Mouse (Mus musculus) 3T3-L1 (cell line): ENCODE measurements around the gene Npnt.

Experiments
- DNase-seq: peaks from one replicate; pipeline ENCODE4 v3.0.0-alpha.2; 2015; ENCODE audit warnings: low read depth, low spot score

The Npnt gene

DNA sequence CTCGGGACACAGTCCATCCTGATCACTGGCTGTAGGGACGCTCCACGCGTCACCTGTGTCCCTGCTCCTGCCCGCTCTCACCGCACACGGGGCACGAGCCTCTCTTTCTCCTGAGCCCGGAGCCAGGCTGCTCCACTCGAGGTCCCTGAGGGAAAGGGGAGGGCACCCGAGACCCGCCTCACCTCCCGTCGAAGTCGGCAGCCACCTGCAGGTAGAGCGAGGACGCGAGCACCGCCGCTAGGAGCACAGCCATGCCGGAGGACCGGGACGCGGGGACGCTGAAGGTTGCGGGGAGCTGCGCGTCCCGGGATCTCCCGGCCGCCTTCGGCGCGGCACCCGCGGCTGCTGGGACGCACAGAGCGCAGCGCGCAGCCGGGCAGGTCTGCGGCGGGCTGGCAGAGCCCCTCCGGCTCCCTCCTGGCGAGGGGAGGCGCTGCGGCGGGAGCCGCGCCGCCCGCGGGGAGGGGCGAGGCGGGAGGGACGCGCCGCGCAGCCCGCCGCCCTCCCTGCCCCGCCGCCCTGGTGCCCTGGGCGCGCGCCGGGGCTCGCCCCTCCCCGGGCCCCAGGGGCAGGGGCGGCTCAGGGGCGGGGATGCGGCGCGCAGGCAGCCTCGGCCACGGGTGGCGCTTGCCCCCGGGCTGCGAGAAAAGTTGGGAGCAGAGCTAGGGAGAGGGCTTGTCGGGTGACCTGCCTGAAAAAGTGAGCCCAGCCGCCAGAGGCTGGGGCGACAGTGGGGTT lies at the start of gene Npnt:
Npnt (minus strand) TSS at position 501 of the 738 bp plus-strand sequence.
- DNase-seq = no peak

DNA sequence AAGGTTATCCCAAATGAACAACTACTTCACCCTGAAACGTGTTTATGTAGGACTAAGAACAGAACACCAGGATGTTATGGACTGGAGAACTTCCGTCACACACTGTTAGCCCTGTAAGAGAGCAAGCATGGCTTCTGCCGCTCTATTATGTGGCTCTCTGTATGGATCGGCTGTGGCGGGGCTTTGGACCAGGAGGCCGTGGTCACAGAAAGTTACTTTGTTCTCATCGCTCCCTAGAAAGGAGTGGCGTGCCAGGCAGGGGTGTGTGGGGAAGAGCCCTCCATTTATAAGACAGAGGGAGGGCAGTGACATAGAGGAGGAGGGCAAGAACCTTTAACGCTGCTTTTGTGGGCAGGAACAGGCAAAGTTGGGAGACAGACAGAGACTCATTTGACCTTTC lies 46.2 kb upstream of the Npnt start:
- DNase-seq = no peak

DNA sequence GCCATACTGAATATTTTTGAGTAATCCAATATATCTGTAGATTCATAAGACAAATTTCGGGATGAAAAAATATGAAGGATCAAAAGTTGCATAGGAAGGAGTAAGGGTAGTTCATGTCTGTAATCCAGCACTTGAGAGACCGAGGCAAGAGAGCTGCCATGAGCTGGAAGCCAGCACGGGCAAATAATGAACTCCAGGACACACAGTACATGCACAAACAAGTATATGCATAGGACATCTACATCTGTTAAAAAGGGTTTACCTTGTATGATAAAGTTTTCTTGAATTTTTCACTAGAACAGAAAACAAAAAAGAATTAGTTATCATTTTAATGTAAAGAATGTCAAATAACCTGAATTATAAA lies 45.8 kb upstream of the Npnt start:
- DNase-seq = no peak

DNA sequence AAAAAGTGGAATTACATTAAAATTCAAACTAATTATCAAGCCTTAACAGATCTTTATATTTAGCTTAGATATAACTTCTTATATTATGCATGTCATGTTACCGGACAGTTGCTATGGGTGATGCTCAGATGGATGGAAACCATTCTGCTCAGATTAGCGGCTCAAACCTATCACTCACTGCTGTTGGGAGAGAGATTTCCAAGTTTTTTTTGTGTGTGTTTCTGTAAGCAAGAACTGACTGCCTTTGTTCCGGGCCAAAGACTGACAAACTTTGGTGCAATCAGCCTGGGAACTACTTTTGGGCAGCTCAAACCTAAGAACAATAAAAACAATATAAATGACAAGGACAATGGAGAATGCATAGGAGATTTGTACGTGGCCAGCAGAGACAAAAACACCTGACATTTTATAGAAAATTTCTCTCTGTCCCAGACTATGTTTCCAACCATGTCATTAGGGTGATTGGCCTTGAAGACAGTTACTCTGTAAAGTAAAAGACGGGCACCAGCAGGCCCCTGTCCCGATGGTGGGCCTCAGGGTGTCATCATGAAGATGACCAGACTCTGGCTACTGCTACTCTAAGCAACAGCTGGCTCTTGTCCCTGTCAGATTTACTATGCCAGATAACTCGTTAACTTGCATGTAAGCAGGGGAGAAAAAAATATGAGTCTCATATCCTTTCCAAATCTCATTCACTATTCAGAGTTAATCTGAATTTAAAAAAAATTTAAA lies 45.2 kb upstream of the Npnt start:
- no peak for DNase-seq

DNA sequence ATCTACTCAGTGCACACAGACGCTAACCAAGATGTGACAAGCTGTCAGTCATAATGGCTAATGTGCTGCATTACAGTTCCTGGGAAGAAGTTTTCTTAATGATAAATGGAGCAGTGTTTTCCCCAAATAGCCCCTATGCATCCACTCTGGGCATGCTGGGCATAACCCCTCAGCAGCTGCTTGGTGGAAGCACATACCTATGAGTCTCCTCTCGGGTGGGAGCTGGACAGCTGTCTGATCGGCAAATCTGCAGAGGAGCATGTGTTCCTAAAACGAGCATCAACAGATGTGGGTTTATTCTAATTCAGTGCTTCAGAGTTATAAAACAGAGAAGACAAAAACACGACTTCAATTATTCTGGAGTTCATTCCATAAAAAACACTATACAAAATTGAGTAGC lies 36.1 kb upstream of the Npnt start:
- no peak for DNase-seq

DNA sequence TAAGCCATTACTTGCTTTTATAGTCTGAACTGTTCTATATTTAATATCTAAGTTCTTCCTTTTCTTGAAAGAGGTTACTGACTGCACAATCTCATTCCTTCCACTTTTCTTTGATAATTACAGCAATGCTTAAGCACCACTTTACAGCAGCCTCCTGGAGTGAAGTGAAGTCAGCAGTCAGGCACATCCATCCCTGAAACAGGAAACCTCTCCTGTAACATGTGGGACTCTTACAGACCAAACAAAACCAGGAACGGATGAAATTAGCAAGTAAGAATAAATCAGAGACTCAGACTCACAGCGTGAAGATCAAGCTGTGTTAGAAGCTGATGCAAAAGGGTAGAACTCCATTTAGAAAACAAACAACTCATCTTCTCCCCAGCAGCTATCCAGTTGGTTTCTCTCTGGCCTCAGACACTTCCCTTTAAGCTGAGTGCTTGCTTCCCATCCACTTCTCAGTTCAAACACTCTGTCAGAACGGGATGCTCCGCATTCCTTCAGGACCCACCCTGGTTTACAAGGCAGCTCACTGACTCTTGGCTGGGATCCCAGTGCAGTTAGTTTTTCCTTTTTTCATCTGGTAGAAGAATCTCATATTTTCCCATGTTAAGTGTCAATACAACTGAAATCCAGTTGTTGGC lies 33.9 kb upstream of the Npnt start:
- peak; percentile 85 for DNase-seq

DNA sequence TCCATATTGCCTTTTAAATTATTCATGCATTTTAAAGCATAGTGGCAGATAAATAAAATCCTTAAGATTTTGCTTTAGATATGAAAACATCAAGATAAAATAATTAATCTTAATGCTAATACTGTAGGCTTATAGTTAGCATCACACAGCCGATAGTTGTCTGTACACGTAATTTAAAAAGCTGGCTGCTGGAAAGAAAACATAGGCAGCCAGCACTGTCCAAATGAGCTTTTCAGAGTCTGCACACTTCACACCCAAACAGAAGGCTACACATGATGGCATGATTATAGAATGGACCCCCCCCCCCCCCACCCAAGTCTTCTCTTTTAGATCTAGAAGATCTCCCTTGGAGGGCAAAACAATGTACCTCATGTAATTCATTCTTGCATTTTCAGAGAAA lies 31.9 kb upstream of the Npnt start:
- no peak for DNase-seq

DNA sequence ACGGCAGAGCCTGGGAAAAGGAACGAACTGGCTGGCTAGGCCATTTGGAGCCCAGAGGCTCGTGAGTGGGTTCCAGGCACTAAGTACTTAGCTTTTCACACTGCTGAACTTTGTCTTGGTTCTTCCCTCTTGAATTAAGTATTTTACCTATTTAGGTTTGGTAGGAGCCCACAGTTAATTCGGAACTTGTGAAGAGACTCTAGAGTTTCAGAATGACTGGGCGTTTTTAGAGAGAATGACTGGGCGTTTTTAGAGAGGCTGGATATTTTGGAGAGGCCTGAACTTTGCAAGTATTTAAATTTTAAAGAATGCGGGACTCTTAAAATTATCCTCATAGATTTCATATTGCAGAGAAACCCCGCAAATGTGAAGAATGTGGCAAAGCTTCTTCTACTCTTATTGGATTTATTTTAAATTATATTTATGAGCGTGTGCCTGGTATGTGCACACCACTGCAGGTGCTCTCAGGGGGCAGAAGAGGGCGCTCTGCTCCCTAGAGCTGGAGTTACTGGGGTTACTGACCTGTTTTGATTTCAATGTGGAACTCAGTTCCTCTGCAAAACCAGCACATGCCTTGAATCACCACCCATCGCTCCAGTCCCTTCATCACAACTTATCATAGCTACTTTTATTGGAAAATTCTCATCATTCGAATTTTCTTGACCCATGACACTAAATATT lies 29.8 kb upstream of the Npnt start:
- DNase-seq = no peak

DNA sequence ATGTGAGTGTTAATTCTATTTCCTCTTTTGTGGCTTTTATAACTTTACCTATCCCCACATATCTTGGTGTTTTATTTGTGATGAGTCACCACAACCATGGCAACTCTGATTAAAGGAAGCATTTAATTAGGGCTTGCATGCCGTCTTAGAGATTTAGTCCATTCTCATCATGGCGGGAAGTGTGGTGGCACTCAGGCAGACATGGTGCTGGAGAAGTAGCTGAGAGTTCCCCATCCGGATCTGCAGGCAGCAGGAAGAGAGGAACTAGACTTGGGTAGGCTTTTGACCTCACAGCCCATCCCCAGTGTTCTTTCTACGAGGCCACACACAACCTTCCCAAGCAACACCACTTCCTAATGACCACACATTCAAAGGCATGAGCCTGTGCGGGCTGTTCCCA lies 16.2 kb upstream of the Npnt start:
- DNase-seq = no peak

DNA sequence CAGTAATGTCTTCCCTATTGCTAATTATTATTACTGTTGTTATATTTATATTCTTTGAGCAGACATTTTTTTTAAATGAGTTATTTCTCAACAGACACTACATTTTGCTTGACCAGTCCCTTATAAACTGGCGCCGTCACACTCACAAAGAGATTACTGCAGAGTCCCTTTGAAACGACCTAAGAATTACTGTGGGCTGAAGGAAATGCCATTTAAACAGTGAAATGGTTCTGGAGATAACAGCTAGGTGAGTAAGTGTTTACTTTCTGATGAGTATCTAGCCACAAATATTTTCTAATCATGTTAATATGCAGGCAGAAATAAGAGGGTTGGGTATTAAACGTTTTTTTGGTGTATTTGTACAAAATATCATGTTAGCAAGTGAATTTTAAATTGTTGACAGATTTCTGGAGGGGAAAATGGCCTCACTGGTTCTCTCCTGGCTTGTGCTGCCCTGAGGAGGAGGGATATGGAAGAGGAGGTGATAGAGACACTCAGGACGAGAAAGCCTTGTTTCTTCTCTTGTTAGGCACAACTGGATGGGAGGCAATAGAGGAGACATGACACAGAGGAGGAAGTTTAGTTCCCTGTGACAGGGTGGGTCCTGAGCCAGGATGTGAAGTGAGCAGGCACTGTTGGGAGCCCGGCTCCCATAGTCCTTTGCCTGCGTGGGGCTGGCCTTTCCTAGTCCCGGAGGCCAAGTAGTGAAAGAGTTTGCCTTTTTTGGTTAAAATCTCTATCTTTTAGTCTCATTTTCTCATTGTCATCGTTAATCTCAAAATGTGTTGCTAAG lies 14.8 kb upstream of the Npnt start:
- peak; percentile 33 for DNase-seq

DNA sequence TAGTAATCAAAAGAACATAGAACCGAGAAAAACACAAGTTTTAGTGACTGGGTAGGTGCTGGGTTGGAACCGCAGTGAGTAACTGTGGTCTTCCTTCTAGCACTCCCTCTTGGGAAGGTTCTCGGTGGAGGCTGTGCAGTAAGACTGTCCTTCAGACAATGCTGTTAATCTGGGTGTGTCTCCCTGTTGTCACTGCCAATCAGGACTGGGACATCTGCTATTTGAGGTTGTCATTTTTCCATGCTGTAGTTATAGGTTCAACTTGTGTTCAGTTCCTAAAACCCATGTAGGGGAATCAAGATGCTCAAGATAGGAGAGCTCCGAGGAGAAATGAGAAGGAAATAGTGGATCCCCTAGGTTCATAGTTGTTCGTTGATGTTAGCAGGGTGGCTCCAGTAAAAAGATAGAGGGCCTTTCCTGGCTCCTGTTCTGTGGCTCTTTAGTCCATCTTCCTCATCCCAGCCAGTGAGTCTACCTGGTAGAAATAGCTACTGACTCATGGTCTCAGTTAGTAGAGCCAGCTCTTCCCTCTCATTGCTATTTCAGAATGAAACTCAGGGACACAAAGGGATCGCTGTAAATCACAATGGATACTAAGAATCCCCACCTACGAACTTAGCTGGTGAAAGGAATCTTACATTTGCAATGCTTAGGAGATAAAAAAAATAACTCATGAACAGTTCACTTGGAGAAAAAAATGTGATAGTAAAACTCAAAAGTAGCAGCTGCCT lies 12.7 kb upstream of the Npnt start:
- no peak for DNase-seq

DNA sequence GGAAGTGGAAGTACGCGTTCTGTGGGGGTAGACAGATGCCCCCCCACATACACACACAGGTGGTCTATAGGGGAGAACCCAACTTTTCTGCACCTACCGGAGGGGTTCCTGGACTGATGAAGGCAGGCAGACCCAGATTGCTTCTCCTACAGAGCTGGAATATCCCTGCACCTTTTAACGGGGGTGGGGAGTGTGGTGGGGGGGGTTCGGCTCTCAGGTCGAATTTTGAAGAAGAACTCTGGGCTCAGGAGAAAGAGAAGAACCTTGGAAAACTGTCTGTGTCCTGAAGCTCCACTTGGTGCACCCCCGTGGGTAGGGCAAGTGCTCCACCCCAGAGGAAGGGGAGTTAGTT lies 414 bp upstream of the Npnt start:
- no peak for DNase-seq

DNA sequence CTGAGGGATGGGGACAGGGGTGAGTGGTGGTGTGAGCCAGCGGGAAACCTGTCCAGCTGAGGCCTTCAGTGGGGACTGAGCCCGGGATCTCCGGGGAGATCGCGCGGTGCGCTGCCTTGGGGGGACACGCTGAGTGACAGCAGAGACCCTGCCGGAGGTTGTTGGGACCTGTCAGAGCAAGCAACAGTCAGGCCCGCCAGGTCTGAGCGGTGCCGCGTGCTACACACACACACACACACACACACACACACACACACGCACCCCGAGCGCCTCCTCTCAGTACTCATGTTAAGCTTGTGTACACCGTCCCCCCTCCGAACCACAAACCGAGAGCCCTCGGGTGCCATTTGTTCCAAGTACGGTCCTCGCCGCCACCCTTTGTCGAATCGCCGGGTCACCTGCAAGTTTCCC lies 706 bp downstream of the Npnt start:
- DNase-seq = no peak

DNA sequence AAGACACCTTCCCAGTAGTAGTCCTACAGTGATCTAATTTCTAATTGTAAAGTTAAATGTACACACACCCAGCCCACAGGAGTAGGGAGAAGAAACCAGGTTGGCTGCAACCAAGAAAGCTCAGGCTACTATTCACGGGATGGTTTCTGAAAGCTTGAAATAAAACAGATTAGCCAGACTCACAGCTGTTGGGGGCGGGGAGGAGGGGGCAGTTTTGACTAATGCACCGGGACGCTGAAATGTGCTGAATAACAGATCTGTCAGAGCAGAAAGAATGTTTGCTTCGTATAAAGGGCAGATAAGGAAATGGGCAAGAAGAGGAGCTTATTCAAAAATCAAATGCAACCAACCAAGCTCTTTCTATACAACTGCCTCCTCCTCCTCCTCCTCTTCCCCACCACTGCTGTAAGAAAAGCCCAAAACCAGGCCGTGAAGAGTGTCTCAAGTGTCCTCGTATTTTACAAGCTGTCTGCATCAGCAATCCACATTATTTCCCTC lies 1.7 kb downstream of the Npnt start:
- no peak for DNase-seq

DNA sequence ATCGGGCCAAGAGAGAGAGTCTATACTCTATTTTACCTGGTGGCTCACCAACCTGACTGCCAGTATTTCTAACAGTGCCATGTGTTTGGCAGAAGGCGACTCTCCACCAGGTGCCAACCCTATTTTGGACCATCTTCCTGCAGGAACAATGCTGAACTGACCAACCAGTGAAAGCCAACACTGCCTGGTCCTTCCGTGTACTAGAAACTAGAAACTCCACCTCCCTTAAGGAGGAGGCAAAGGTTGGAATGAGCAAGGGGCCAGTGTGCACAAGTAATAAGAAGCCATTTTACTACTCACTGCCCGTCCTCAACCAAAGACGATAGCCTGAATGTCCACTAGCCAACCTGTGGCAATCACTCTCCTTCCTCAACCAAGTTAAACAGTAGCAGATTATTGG lies 4.0 kb downstream of the Npnt start:
- no peak for DNase-seq

DNA sequence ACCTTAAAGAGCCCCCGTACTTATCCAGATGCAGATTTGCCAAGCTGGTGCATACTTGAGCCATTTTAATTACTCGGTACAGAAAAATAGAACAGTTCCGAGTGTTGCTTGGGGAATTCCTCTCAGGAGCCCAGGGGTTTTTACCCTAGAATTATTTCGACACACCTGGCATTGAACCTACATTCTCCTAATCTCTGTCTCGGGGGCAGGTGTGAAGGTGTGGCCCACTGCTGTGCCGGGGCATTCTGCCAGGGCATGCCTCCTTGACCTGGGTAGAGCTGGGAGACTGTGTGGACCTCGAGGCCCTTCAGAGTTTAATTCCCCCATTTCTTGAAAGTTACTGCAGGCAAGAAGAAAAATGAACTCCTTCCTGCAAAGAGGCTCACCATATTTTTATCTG lies 4.4 kb downstream of the Npnt start:
- no peak for DNase-seq

DNA sequence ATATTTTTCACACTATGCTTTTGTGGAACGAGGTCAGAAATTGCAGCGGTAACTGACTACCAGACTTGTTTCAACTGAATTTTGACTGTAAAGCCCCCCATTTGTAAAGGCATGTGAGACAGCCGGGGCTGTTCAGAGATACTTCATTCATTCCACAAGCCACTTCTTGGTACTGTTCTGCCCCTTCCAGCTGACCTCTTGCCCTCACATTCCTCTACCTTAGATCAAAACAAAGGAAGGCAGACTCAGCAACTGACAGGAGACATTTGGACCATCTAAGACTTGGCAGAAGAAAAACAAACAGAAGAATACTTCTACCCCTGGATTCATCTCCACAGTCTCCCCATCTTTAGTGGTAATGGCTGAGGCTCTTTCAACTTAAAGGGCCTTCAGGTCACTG lies 5.5 kb downstream of the Npnt start:
- DNase-seq = no peak

DNA sequence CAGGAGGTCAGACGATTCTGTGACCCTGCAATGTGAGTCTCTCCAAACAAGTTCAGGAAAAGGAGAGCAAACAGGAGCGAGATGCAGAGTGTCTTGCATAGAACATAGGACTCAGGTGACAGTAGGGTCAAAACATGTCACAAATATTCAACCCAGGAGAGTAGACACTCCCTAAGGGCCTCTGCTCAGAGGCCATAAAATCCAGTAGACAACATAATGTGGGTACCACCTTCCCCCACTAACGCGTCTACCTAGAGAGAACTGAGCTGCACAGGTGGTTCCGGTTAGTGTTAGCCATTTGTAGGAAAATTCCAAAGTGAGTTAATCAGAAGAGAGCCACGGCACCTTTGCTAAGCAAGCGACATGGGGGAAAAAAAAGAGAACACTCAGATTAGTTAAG lies 5.9 kb downstream of the Npnt start:
- DNase-seq = no peak

DNA sequence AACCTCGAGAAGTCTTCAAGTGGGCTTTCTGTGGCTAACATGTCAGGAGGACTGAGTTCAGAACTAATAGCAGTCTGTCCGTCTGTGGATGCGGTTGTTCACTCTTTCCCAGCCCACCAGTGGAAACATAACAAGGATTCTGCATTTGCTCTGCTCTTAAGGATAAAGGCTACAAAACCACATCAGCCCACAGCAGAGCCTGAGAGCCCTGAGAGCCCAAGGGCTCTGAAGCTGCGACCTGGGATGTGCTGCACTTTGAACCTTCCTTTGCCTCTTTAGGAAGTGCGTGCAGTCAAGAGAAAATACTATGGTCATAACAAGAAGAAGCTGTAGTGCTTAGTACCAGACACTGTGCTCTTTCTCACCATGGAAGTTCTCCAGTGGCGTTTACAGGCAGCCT lies 7.3 kb downstream of the Npnt start:
- DNase-seq = no peak

DNA sequence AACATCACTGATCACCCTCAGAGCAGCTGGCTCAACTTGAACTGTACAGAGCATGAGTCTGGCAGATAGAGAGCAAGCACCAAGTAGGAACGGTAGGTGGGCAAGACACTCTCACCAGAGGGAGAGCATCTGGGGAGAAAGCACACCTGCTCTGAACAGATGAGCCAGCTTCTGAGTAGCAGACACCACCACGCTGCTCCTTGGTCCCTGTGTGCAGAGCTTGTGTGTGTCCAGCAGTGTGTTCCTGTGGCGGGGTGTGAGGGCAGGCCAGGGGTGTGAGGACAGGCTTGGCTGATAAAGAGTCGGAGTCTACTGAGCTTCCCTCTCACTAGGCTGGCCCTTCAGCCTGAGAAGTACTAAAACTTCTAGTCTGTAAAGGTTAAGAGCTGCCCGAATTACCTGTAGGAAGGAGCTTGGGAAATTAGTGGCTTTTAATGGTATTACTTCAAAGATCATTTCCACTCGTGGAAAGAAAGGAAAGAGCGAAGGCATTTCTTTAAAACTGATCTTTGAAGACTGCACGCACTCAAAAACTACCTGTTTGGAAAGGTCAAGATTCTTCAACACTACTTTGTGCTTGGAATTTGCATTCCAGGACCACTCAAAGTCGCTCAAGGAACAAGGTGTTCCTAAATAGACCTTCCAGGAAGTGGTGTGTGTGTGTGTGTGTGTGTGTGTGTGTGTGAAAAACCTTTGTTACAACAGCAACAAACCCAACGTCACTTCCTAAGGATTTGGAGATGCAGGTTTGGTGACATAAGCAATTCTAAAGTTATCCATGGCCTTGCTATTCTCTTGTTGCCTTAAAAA lies 9.7 kb downstream of the Npnt start:
- DNase-seq = no peak
